Mouse (Mus musculus) thymus, postnatal 36 days (tissue): ENCODE data around the gene Lilra5.
"Not testable (repeated sequence)": the region's sequence is repeated elsewhere in the genome, so short reads cannot be mapped to it uniquely, and the experiment has no call there.

Experiments used
- DNase-seq, 2 experiments: peaks; one replicate each; pipeline ENCODE4 v3.0.0; 2022; ENCODE audit warnings: mixed read lengths in 2 of 2

Gene Lilra5

DNA sequence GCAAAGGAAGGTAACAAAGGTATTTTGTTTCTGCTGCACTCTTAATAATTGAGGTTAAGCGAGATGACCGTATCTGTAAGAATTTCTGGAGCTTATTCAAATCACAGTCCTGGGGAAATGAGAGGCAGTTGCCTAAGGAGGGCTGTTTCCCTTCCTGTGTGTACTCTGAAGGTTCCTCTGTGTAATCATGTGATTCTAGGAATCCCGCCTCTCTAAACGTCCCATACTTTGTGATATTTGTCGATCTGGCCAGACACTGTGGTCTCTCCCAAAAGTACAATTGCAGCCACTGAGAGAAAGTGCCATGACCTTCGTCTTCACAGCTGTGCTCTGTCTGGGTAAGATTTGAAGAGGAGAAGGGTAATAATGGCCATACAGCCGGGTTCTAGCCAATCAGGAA is at the start of gene Lilra5:
TSS of gene Lilra5 (plus strand) at position 301 of the 400 bp plus-strand sequence.
- DNase-seq = no peak

- DNase-seq = no peak
Observed at GRCm38 (mm10) chr7:4207126-4207525, 30.4 kb upstream of the Lilra5 start.

DNA sequence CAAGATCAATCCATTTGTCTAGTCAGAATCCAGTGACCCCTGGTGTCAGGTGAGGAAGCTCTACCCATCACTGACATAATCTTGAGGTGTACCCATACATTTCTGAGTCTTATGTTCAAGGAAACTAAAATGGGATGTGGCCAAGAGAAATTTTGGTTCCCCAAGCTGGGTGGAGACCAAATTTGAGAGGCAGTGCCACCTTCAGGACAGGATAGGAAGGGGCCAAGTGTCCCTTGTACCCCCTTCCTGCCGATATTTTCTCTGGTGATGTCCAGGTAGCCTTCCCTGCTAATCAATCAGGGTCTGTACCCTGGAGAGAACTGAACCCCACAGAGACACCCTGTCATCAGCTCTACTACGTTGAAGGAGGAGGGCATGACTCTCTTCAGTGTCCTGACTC is 28.9 kb upstream of the Lilra5 start:
- no peak for DNase-seq

GRCm38 (mm10) chr7:4213436-4213835 is 24.1 kb upstream of the Lilra5 start:
- DNase-seq = not testable (repeated sequence)

DNA sequence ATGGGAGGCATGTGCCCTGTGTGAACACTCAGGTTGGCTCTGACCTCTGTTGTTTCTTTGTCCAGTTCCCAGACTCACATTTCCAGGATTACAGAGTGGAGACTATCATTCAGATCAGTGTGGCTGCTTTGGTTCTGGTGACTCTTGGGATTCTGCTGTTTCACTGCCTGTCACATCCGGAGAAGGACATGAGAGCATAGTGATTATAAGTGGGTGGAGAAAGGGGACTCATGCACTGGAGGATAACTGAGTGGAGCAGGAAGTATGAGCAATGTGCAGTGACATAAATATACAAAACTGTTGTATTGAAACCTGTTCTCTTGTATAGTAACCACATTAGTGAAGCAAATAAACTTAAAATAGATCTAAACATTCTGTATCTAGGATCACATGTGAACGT is 22.2 kb upstream of the Lilra5 start:
- no peak for DNase-seq

DNA sequence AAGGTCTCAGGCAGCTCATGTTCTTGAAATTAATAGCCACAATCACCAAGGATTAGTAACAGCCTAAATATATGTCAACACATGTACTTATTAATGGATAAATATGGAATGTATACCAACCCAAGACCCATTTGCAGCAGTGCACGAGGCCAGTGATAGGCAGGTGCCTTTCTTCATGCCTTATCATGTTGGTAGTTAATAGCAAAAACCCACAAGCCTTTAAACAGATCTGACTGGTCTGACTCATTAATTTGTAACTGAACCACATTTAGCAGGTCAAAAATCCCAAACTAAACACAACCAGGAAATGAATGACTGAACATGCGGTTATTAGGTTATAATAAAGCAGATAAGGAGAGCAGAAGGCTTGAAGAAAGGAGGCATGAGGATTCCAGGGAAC is 21.7 kb upstream of the Lilra5 start:
- DNase-seq = no peak

DNA sequence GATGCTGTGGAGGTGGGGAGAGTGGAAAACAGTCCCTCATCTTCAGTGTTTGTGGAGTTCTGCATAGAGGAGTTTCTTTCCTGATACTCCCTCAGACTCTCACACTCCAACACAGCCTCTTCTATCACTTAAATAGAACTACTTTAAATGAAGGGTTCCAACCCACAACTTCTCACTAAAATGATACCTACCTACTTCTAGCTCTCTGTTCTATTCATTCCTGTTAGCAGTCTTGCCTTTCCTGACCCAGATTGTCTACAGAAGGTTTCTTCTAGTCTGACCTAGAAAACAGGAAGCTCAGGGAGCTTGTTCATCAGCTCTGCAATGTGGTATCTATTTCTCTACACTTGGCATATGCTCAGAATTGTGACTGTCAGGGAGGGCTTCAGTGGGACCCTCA is 2.0 kb upstream of the Lilra5 start:
- DNase-seq = no peak

DNA sequence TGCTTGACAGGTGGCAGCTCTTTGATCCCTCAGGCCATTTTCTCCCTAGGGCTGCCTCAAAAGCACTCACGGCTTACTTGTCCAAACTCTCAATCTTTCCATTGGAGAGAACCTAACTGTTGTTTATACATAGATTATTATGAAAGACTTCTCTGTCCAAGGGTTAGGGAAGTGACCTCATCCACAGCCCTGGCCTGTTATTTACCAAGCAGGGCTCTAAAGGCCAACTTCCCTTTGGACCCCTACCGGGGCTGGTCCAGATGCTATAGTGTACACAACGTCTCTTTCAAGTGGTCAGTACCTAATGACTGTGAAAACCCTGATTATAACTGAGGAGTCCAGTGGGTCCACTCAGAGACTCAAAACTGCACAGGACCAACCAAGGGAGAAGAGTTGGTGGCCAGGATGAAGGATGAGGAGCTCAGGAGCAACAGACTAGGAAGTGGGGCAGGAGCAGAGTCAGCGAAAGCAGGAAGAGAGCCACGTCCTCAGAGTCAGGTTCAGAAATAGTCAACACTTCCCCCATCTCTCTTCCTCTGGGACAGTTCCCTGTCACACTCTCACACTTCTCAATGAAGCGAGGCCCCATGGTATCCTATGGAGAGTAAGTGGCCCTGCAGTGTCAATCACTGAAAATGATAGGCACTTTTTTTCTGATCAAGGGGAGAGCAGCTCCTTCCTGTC is 1.6 kb downstream of the Lilra5 start:
- no peak for DNase-seq

DNA sequence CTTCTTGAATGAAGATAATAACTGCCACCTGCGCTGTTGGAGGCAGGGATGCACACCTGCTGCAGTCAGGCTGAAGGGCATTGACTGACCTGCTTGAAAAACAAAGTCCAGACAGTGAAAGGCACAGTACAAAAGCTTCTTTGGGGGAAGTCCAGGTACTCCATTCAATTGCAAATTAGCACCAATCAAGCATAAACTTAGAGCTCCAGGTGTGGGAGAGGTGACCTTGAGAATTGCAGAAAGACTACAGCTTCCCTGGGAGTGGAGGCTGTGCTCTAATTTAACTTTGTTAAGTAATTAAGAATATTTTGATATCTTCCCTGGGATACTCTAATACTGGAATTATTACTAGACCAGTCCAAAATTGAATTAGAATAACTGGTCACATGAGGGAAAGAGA is 13.7 kb downstream of the Lilra5 start:
- DNase-seq = not testable (repeated sequence)

GRCm38 (mm10) chr7:4256060-4256459 is 18.5 kb downstream of the Lilra5 start:
- not testable (repeated sequence) for DNase-seq

DNA sequence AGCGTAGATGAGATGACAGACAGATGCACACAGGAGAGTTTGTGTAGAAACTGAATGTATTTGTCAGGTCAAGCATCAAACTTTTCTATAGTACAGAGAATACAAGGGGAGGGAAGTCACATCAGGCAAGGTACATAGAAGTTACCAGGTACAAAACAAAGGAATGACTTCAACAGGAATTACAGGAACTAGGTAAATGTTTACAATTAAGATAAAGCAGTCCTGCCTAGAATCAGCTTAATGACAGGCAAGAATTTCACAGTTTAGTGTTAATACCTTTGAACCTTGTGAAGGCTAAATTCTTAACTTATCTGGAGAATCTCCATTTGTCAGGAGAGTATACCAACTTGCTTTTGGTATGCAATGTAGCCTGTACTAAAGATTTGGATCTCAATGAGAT is 23.0 kb downstream of the Lilra5 start:
- not testable (repeated sequence) for DNase-seq

DNA sequence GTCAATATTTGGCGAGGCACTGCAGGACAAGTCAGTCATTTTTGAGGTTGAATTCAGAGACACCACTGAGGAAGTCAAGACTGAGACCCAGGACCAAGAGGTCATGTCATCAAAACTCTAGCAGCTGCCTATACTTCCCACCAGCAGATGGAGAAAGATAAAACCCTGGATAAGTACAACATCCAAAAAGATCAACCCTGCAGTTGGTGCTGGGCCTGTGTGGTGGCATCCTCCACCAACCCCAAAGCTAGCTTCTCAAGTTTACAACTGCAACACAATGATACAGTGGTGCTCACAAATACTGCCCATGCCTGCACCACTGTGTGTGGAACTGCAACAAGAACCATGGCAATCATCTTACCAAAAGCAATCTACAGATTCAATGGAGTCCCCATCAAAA is 34.6 kb downstream of the Lilra5 start:
- DNase-seq = not testable (repeated sequence)

DNA sequence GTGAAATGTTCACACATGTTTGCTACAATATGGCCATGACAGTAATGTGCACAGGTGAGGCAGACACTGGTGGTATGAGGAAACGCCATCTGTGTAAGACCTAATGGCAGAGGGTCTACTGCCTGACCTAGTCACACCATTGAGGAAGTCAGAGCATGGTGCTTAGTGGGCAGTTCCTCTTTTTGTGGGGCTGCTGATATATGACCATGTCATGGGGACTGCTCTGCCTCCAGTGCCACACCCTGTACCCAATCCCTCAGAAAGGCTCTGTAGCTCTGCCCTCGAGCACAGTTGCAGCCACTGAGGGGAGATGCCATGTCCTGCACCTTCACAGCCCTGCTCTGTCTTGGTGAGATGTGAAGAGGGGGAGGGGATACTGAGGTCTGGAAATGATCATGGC is 36.3 kb downstream of the Lilra5 start:
- DNase-seq = not testable (repeated sequence)

DNA sequence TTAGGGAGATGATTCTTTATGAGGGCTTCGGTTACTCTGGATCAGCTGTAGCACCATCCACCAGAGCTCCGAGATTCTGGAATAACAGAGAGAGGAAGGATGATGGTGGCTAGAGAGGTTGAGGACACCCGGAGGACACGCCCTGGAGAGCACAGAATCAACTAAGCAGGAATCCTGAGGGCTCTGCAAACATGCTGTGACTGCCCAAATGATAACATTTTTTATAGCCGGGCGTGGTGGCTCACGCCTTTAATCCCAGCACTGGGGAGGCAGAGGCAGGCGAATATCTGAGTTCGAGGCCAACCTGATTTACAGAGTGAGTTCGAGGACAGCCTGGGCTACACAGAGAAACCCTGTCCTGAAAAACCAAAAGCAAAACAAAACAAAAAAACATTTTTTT is 37.9 kb downstream of the Lilra5 start:
- not testable (repeated sequence) for DNase-seq

DNA sequence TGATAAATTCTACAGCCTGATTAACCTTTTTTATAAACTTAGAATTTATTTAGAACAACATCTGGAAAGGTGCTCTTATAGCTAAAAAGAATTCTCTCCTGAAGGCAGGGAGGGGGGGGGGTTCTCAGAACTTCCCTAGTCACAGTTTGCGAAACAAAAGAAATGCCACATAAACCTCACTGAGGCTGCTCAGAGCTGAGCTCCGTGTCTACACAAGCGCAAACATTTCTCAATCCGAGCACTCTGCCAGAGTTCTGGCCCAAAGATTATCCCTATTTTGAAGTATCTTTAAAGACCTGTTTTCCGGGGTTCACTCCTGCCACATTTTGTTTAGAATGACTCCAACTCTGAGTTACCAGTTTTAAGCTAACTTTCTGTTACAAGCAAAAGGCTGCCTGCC is 55.1 kb downstream of the Lilra5 start:
- DNase-seq = no peak
